Comparison of ENCODE assay signal across 9 mouse cellular contexts in genomic region chr15:88836571-88836970, GRCm38 (mm10). TPM values are rescaled to one million over a fixed set of nuclear protein-coding genes. Genes with fewer than 3 reads are reported as not detected.
DNase-seq lines count a peak whose midpoint lies in the region; ATAC-seq and TF ChIP-seq lines count a peak whose summit lies in the region.
"Had no signal": no experiment of that assay in that cellular context is flagged by ENCODE, and none has a peak within 500 bp of the region (broad histone marks: within the 10 kb centered on the region; RNA-seq: fewer than 3 reads in every experiment).

No protein-coding gene starts in this region.

- H3K27ac ChIP-seq in hindbrain, embryonic 11.5 days (ENCODE audit: low read depth, low read length), result no peak overlapping the region
- H3K27ac ChIP-seq in hindbrain, embryonic 10.5 days, result no peak overlapping the region
- H3K27ac ChIP-seq in embryonic facial prominence, embryonic 15.5 days (replicated peaks), result no peak overlapping the region
- H3K27ac ChIP-seq in intestine, postnatal 0 days (ENCODE audit: low read depth, low read length), result peak overlapping the region; percentile 42; the same call in 1 of the 2 replicates
- H3K27ac ChIP-seq in midbrain, postnatal 0 days (ENCODE audit: low read depth, low read length), result no peak overlapping the region

- H3K4me3 ChIP-seq in hindbrain, embryonic 11.5 days (ENCODE audit: low read depth, low read length), result no peak overlapping the region
- no peak overlapping the region for H3K4me3 ChIP-seq in hindbrain, embryonic 10.5 days
- H3K4me3 ChIP-seq in embryonic facial prominence, embryonic 15.5 days (replicated peaks), result no peak overlapping the region
- peak overlapping the region; percentile 46; the same call in 1 of the 2 replicates for H3K4me3 ChIP-seq in intestine, postnatal 0 days (ENCODE audit: low read depth, low read length)
- H3K4me3 ChIP-seq in midbrain, postnatal 0 days (ENCODE audit: low read depth, low read length), result peak overlapping the region; percentile 47

- H3K9me3 ChIP-seq in hindbrain, embryonic 11.5 days (ENCODE audit: control insufficient read depth, low read length), result no peaks in the 10 kb centered on the region
- no peaks in the 10 kb centered on the region for H3K9me3 ChIP-seq in hindbrain, embryonic 10.5 days
- no peaks in the 10 kb centered on the region for H3K9me3 ChIP-seq in embryonic facial prominence, embryonic 15.5 days (replicated peaks)
- H3K9me3 ChIP-seq in intestine, postnatal 0 days (ENCODE audit: control insufficient read depth), result no peaks in the 10 kb centered on the region
- no peaks in the 10 kb centered on the region for H3K9me3 ChIP-seq in midbrain, postnatal 0 days (ENCODE audit: low read length)
- H3K9me3 ChIP-seq: G1E had no signal

- no peak overlapping the region for H3K4me2 ChIP-seq in hindbrain, embryonic 11.5 days (replicated peaks; ENCODE audit: low read depth, low read length)
- peak overlapping the region; percentile 75; the same call in 1 of the 2 replicates for H3K4me2 ChIP-seq in embryonic facial prominence, embryonic 15.5 days (replicated peaks)
- H3K4me2 ChIP-seq in intestine, postnatal 0 days (replicated peaks; ENCODE audit: low read depth), result peak overlapping the region; percentile 81
- H3K4me2 ChIP-seq in midbrain, postnatal 0 days (ENCODE audit: low read depth, low read length, poor library complexity, severe bottlenecking), result peak overlapping the region; percentile 82

- peaks cover 3% of the 10 kb centered on the region; the same call in 1 of the 2 replicates for H3K4me1 ChIP-seq in hindbrain, embryonic 11.5 days (replicated peaks; ENCODE audit: control insufficient read depth, insufficient read depth, low read length)
- peaks cover 39% of the 10 kb centered on the region for H3K4me1 ChIP-seq in hindbrain, embryonic 10.5 days (replicated peaks)
- H3K4me1 ChIP-seq in embryonic facial prominence, embryonic 15.5 days, result peaks cover 24% of the 10 kb centered on the region
- H3K4me1 ChIP-seq in intestine, postnatal 0 days (replicated peaks; ENCODE audit: control insufficient read depth, insufficient read depth, low read length), result no peaks in the 10 kb centered on the region
- 0 out of 2 replicates have a peak, but pooled peaks cover 4% of the 10 kb centered on the region for H3K4me1 ChIP-seq in midbrain, postnatal 0 days (ENCODE audit: insufficient read depth, low read length)

- H3K36me3 ChIP-seq in hindbrain, embryonic 11.5 days (ENCODE audit: control insufficient read depth, insufficient read depth, low read length), result no peaks in the 10 kb centered on the region
- no peaks in the 10 kb centered on the region for H3K36me3 ChIP-seq in hindbrain, embryonic 10.5 days
- H3K36me3 ChIP-seq in embryonic facial prominence, embryonic 15.5 days, result no peaks in the 10 kb centered on the region
- no peaks in the 10 kb centered on the region for H3K36me3 ChIP-seq in intestine, postnatal 0 days (ENCODE audit: control insufficient read depth, insufficient read depth)
- H3K36me3 ChIP-seq in midbrain, postnatal 0 days (ENCODE audit: insufficient read depth, low read length), result no peaks in the 10 kb centered on the region
- H3K36me3 ChIP-seq: G1E had no signal

- no peak overlapping the region for H3K9ac ChIP-seq in hindbrain, embryonic 11.5 days (ENCODE audit: low read depth, low read length)
- no peak overlapping the region for H3K9ac ChIP-seq in embryonic facial prominence, embryonic 15.5 days
- H3K9ac ChIP-seq in intestine, postnatal 0 days (ENCODE audit: low read depth, low read length), result no peak overlapping the region
- H3K9ac ChIP-seq in midbrain, postnatal 0 days (replicated peaks; ENCODE audit: low read length, poor library complexity, severe bottlenecking), result peak overlapping the region; percentile 72

- ATAC-seq in hindbrain, embryonic 11.5 days (ENCODE audit: low FRiP score), result no peak
- no peak for ATAC-seq in embryonic facial prominence, embryonic 15.5 days (ENCODE audit: insufficient number of reproducible peaks, low FRiP score, low TSS enrichment, low read depth)
- no peak for ATAC-seq in intestine, postnatal 0 days
- no peak for ATAC-seq in midbrain, postnatal 0 days (ENCODE audit: low FRiP score)

- no peaks in the 10 kb centered on the region for H3K27me3 ChIP-seq in hindbrain, embryonic 11.5 days (ENCODE audit: control insufficient read depth, insufficient read depth, low read length)
- H3K27me3 ChIP-seq in hindbrain, embryonic 10.5 days (ENCODE audit: insufficient read depth, poor library complexity, severe bottlenecking), result no peaks in the 10 kb centered on the region
- no peaks in the 10 kb centered on the region for H3K27me3 ChIP-seq in embryonic facial prominence, embryonic 15.5 days
- no peaks in the 10 kb centered on the region for H3K27me3 ChIP-seq in intestine, postnatal 0 days (replicated peaks; ENCODE audit: control insufficient read depth, insufficient read depth, low read length)
- H3K27me3 ChIP-seq in midbrain, postnatal 0 days (ENCODE audit: insufficient read depth, low read length), result no peaks in the 10 kb centered on the region

- no peak for TF ChIP-seq CTCF in intestine, postnatal 0 days (IDR thresholded peaks at IDR 0.05; ENCODE audit: low read depth)
- TF ChIP-seq CTCF in midbrain, postnatal 0 days (IDR thresholded peaks at IDR 0.05), result no peak

- peak; percentile 2 for DNase-seq in hindbrain, embryonic 11.5 days (ENCODE audit: low spot score)
- DNase-seq in hindbrain, embryonic 10.5 days (ENCODE audit: low spot score), result no peak
- no peak for DNase-seq in midbrain, postnatal 0 days (ENCODE audit: low spot score)
- no peak for DNase-seq in spleen, postnatal 10 days (ENCODE audit: low spot score in 2 of 2)
- DNase-seq in left cerebral cortex, adult 8-10 months (ENCODE audit: low spot score in 2 of 2), result no peak
- DNase-seq in frontal cortex, postnatal 10 days (ENCODE audit: low spot score in 2 of 2), result no peak

- 75% methylated on average over 5 of the region's 5 CpGs for WGBS in hindbrain, embryonic 11.5 days
- WGBS in hindbrain, embryonic 10.5 days, result 73% methylated on average over 5 of the region's 5 CpGs
- 65% methylated on average over 5 of the region's 5 CpGs for WGBS in embryonic facial prominence, embryonic 15.5 days
- 52% methylated on average over 5 of the region's 5 CpGs for WGBS in intestine, postnatal 0 days
- 66% methylated on average over 5 of the region's 5 CpGs for WGBS in midbrain, postnatal 0 days

RNA-seq across cellular contexts. Expression of gene Creld2, which starts 17.1 kb away (rescaled TPM):
- 85.3 and 89.5 TPM in 2 replicates for polyA plus RNA-seq in hindbrain, embryonic 11.5 days (2014; fragmentation: Nextera tagmentation; extraction: Ambion mirVana)
- polyA plus RNA-seq in hindbrain, embryonic 10.5 days (2016; fragmentation: Nextera tagmentation; extraction: Ambion mirVana), result 88.5 and 106 TPM in 2 replicates
- polyA plus RNA-seq in embryonic facial prominence, embryonic 15.5 days (2015; fragmentation: Nextera tagmentation; extraction: Ambion mirVana), result 86.5 and 87.7 TPM in 2 replicates
- polyA plus RNA-seq in intestine, postnatal 0 days (2015; fragmentation: Nextera tagmentation; extraction: Ambion mirVana), result 67.8 and 67.9 TPM in 2 replicates
- total RNA-seq in midbrain, postnatal 0 days (2014; rRNA removed), result 25.4 and 31.5 TPM in 2 replicates
- 38.2 and 41.7 TPM in 2 replicates for polyA plus RNA-seq in midbrain, postnatal 0 days (2015; fragmentation: Nextera tagmentation; extraction: Ambion mirVana)
- total RNA-seq in left cerebral cortex, adult 8-10 months (2022), result 10 to 100 TPM; 16.4 to 22.3 (median 17.2) TPM

RNA-seq across cellular contexts. Expression of gene Alg12, which starts 17.5 kb away (rescaled TPM):
- 10.6 and 11.5 TPM in 2 replicates for polyA plus RNA-seq in hindbrain, embryonic 11.5 days (2014; fragmentation: Nextera tagmentation; extraction: Ambion mirVana)
- polyA plus RNA-seq in hindbrain, embryonic 10.5 days (2016; fragmentation: Nextera tagmentation; extraction: Ambion mirVana), result 11.7 and 12.2 TPM in 2 replicates
- 10.7 and 14.2 TPM in 2 replicates for polyA plus RNA-seq in embryonic facial prominence, embryonic 15.5 days (2015; fragmentation: Nextera tagmentation; extraction: Ambion mirVana)
- polyA plus RNA-seq in intestine, postnatal 0 days (2015; fragmentation: Nextera tagmentation; extraction: Ambion mirVana), result 7.3 and 8.4 TPM in 2 replicates
- 9.3 and 11.5 TPM in 2 replicates for total RNA-seq in midbrain, postnatal 0 days (2014; rRNA removed)
- polyA plus RNA-seq in midbrain, postnatal 0 days (2015; fragmentation: Nextera tagmentation; extraction: Ambion mirVana), result 5.5 and 7.0 TPM in 2 replicates
- 10 to 100 TPM; 13.4 to 14.3 (median 14.2) TPM for total RNA-seq in left cerebral cortex, adult 8-10 months (2022)

RNA-seq across cellular contexts. Expression of gene Pim3, which starts 25.4 kb away (rescaled TPM):
- polyA plus RNA-seq in hindbrain, embryonic 11.5 days (2014; fragmentation: Nextera tagmentation; extraction: Ambion mirVana), result 31.6 and 35.6 TPM in 2 replicates
- 41.3 and 48.3 TPM in 2 replicates for polyA plus RNA-seq in hindbrain, embryonic 10.5 days (2016; fragmentation: Nextera tagmentation; extraction: Ambion mirVana)
- 63.0 and 64.8 TPM in 2 replicates for polyA plus RNA-seq in embryonic facial prominence, embryonic 15.5 days (2015; fragmentation: Nextera tagmentation; extraction: Ambion mirVana)
- polyA plus RNA-seq in intestine, postnatal 0 days (2015; fragmentation: Nextera tagmentation; extraction: Ambion mirVana), result 28.0 and 36.8 TPM in 2 replicates
- total RNA-seq in midbrain, postnatal 0 days (2014; rRNA removed), result 78.0 and 95.4 TPM in 2 replicates
- 69.1 and 72.5 TPM in 2 replicates for polyA plus RNA-seq in midbrain, postnatal 0 days (2015; fragmentation: Nextera tagmentation; extraction: Ambion mirVana)
- 10 to 100 TPM; 36.8 to 55.1 (median 43.8) TPM for total RNA-seq in left cerebral cortex, adult 8-10 months (2022)

Comparison
In these comparisons a context has a peak if more than half of its experiments do, and no peak if none do; other contexts are left out.
1. H3K4me3 ChIP-seq: peak in intestine, postnatal 0 days (single experiment) and midbrain, postnatal 0 days (single experiment); none in hindbrain, embryonic 11.5 days (single experiment), hindbrain, embryonic 10.5 days (single experiment) and embryonic facial prominence, embryonic 15.5 days (single experiment).